Mouse (Mus musculus): Measurements from ENCODE around the gene Gm49392. TPM values are rescaled to one million over a fixed set of nuclear protein-coding genes. Genes with fewer than 3 reads are reported as not detected.

Gm49392 gene
- polyA plus RNA-seq, 2 experiments from 2014 or later: not detected

Other genes starting within 250 kb of the Gm49392 start
- not detected for gene BC051665, start 110.5 kb downstream of the Gm49392 start, polyA plus RNA-seq (2017; shearing (Covaris generic))
- gene Ctsll3, start 94.0 kb downstream of the Gm49392 start, polyA plus RNA-seq (2017; shearing (Covaris generic)): not detected
- 1 to 10 TPM; 1.2 to 1.6 TPM for gene 4930486L24Rik, start 32.4 kb downstream of the Gm49392 start, polyA plus RNA-seq (2017; shearing (Covaris generic))
- gene Ctla2b, start 553 bp upstream of the Gm49392 start, polyA plus RNA-seq (2017; shearing (Covaris generic)): 1 to 10 TPM; 7.5 to 8.0 TPM
- gene Tpbpb, start 8.0 kb upstream of the Gm49392 start, polyA plus RNA-seq (2017; shearing (Covaris generic)): not detected
- not detected for gene Gm49393, start 38.7 kb upstream of the Gm49392 start, polyA plus RNA-seq (2017; shearing (Covaris generic))
- not detected for gene Gm49391, start 39.7 kb upstream of the Gm49392 start, polyA plus RNA-seq (2017; shearing (Covaris generic))
- 10 to 100 TPM; 25.4 to 33.4 TPM for gene Ctla2a, start 39.7 kb upstream of the Gm49392 start, polyA plus RNA-seq (2017; shearing (Covaris generic))
- not detected for gene Tpbpa, start 45.1 kb upstream of the Gm49392 start, polyA plus RNA-seq (2017; shearing (Covaris generic))
- not detected for gene Ctsj, start 109.1 kb upstream of the Gm49392 start, polyA plus RNA-seq (2017; shearing (Covaris generic))
- gene Ctsq, start 143.7 kb upstream of the Gm49392 start, polyA plus RNA-seq (2017; shearing (Covaris generic)): not detected

All from CD4-positive, CD25-positive, alpha-beta regulatory T cell, adult 4 months (primary cell).